Mouse (Mus musculus) kidney, adult 2 months (tissue): ENCODE data around the gene Tmtc1.

Experiments used
- CTCF ChIP-seq: fragments of 200-500 bp; conservative IDR thresholded peaks from 2 replicates; pipeline ENCODE4 v1.5.1; 2011; ENCODE audit warnings: low read depth, mild to moderate bottlenecking, control low read depth, low read length, moderate library complexity, mixed read lengths; ENCODE audit not compliant: insufficient read depth, insufficient read length
- POLR2A ChIP-seq: fragments of 200-500 bp; IDR thresholded peaks from one replicate; pipeline ENCODE4 v1.6.1; 2011; ENCODE audit warnings: low read depth, low read length, control low read depth

DNA sequence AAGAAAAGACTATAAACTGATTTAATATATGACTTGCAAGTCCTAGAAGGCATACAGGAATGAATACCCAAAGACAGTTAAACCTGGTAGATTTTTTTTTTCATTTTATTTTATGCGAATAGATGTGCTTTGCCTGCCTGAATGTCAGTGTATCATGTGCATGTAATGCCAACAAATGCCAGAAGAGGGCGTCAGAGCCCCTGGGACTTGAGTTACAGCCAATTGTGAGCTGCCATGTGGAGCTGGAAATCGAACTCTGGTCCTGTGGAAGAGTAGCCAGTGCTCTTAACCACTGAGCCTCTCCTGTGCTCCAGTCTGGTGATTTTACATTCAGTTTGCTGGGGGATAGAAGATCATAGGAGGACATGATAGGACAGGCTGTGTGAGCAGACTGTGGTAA, 4.0 kb upstream of the Tmtc1 start:
- TF ChIP-seq CTCF (no peak), POLR2A (no peak)
